Mouse (Mus musculus) G1E (cell line): ENCODE results near the gene Celf2.

Experiments used
- CTCF ChIP-seq: IDR thresholded peaks from 2 replicates; pipeline ENCODE4 v1.5.1; 2012; ENCODE audit warnings: low read depth, low read length, inconsistent platforms, mixed read lengths
- GATA1 ChIP-seq: IDR thresholded peaks from 2 replicates; pipeline ENCODE4 v1.6.1; 2012; ENCODE audit warnings: borderline replicate concordance, low read length, inconsistent platforms, mixed read lengths
- GATA2 ChIP-seq: IDR thresholded peaks from 2 replicates; pipeline ENCODE4 v1.6.1; 2012; ENCODE audit warnings: low read depth, low read length, inconsistent platforms, borderline replicate concordance
- POLR2AphosphoS5 ChIP-seq: IDR thresholded peaks from 2 replicates; pipeline ENCODE4 v1.6.1; 2012; ENCODE audit warnings: low read depth, low read length, inconsistent platforms; ENCODE audit not compliant: insufficient replicate concordance
- TAL1 ChIP-seq: conservative IDR thresholded peaks from 2 replicates; pipeline ENCODE4 v1.6.1; 2012; ENCODE audit warnings: low read depth, low read length, inconsistent platforms, mixed read lengths

GRCm38 (mm10) chr2:7038991-7039390 is 470.4 kb downstream of the Celf2 start:
- TF ChIP-seq CTCF (no peak), GATA1 (no peak), TAL1 (no peak), GATA2 (no peak), POLR2AphosphoS5 (no peak)
